Mouse (Mus musculus): ENCODE results near the gene Mmp2. TPM values are rescaled to one million over a fixed set of nuclear protein-coding genes. Genes with fewer than 3 reads are reported as not detected.
A peak's percentile ranks its signal among the peaks of the same experiment; 100 is the strongest.

Mmp2 gene
- total RNA-seq, 1 experiment = 54.8 TPM

- in situ Hi-C loops (cut with MboI; ENCODE audit: low sequenced_read_pairs in 2 of 2, unreplicated experiment in 2 of 2) = no loop called here
- peaks cover 3 to 12% of the 10 kb centered on the region in 2 experiments; a peak in 3 of 4 replicates for H3K4me1 ChIP-seq (ENCODE audit: control insufficient read depth in 2 of 2, insufficient read depth in 2 of 2, low read length in 2 of 2, poor library complexity in 1 of 2)
- no peaks in the 10 kb centered on the region for H3K9me3 ChIP-seq (ENCODE audit: control insufficient read depth, insufficient read depth, low read depth, low read length)
- H3K4me3 ChIP-seq (ENCODE audit: insufficient read depth in 1 of 2, low read depth in 1 of 2, low read length in 2 of 2, poor library complexity in 1 of 2, severe bottlenecking in 1 of 2) = no peak overlapping the region
- DNase-seq (ENCODE audit: low read depth, low spot score) = peak; percentile 63
- H3K9ac ChIP-seq (ENCODE audit: insufficient read depth, low read depth, low read length, poor library complexity, severe bottlenecking) = no peak overlapping the region
- H3K27ac ChIP-seq (ENCODE audit: insufficient read depth, low read depth, low read length, poor library complexity, severe bottlenecking) = no peak overlapping the region
- no peak for TF ChIP-seq MAFK (IDR thresholded peaks at IDR 0.05; ENCODE audit: insufficient read depth, low read depth, low read length)
- TF ChIP-seq ZC3H11A (IDR thresholded peaks at IDR 0.05; ENCODE audit: borderline replicate concordance, low read depth, low read length) = no peak
- TF ChIP-seq ZNF384 (IDR thresholded peaks at IDR 0.05; ENCODE audit: low read depth, low read length) = no peak
- no peak for TF ChIP-seq CHD2 (IDR thresholded peaks at IDR 0.05; ENCODE audit: low read depth, low read length)
- TF ChIP-seq HCFC1 (IDR thresholded peaks at IDR 0.05; ENCODE audit: borderline replicate concordance, insufficient read depth, low read length) = no peak
- no peaks in the 10 kb centered on the region for H3K36me3 ChIP-seq (ENCODE audit: control insufficient read depth, insufficient read depth, low read length, poor library complexity, severe bottlenecking)
Observed at GRCm38 (mm10) chr8:92821151-92821550, 5.9 kb upstream of the Mmp2 start.

GRCm38 (mm10) chr8:92822386-92822785, 4.7 kb upstream of the Mmp2 start:
- Histone ChIP-seq H3K36me3 (ENCODE audit: control insufficient read depth, insufficient read depth, low read length, poor library complexity, severe bottlenecking) (no peaks in the 10 kb centered on the region), H3K27ac (ENCODE audit: insufficient read depth, low read depth, low read length, poor library complexity, severe bottlenecking) (no peak overlapping the region), H3K4me1 (ENCODE audit: control insufficient read depth in 2 of 2, insufficient read depth in 2 of 2, low read length in 2 of 2, poor library complexity in 1 of 2) (peaks cover 5 to 12% of the 10 kb centered on the region in 2 experiments; a peak in 3 of 4 replicates), H3K4me3 (ENCODE audit: insufficient read depth in 1 of 2, low read depth in 1 of 2, low read length in 2 of 2, poor library complexity in 1 of 2, severe bottlenecking in 1 of 2) (no peak overlapping the region), H3K9ac (ENCODE audit: insufficient read depth, low read depth, low read length, poor library complexity, severe bottlenecking) (no peak overlapping the region), H3K9me3 (ENCODE audit: control insufficient read depth, insufficient read depth, low read depth, low read length) (no peaks in the 10 kb centered on the region)
- in situ Hi-C loops (cut with MboI; ENCODE audit: low sequenced_read_pairs in 2 of 2, unreplicated experiment in 2 of 2) = no loop called here
- DNase-seq (ENCODE audit: low read depth, low spot score) = no peak
- TF ChIP-seq ZC3H11A (IDR thresholded peaks at IDR 0.05; ENCODE audit: borderline replicate concordance, low read depth, low read length) (no peak), MAFK (IDR thresholded peaks at IDR 0.05; ENCODE audit: insufficient read depth, low read depth, low read length) (no peak), CHD2 (IDR thresholded peaks at IDR 0.05; ENCODE audit: low read depth, low read length) (no peak), ZNF384 (IDR thresholded peaks at IDR 0.05; ENCODE audit: low read depth, low read length) (no peak), HCFC1 (IDR thresholded peaks at IDR 0.05; ENCODE audit: borderline replicate concordance, insufficient read depth, low read length) (no peak)

- DNase-seq (ENCODE audit: low read depth, low spot score) = no peak
- no peak overlapping the region for H3K4me3 ChIP-seq (ENCODE audit: insufficient read depth in 1 of 2, low read depth in 1 of 2, low read length in 2 of 2, poor library complexity in 1 of 2, severe bottlenecking in 1 of 2)
Observed at GRCm38 (mm10) chr8:92825991-92826390, 1.1 kb upstream of the Mmp2 start.

GRCm38 (mm10) chr8:92828251-92828743, 1.2 kb downstream of the Mmp2 start:
- TF ChIP-seq ZNF384 (IDR thresholded peaks at IDR 0.05; ENCODE audit: low read depth, low read length) (no peak), MAFK (IDR thresholded peaks at IDR 0.05; ENCODE audit: insufficient read depth, low read depth, low read length) (no peak), CHD2 (IDR thresholded peaks at IDR 0.05; ENCODE audit: low read depth, low read length) (no peak), HCFC1 (IDR thresholded peaks at IDR 0.05; ENCODE audit: borderline replicate concordance, insufficient read depth, low read length) (no peak), ZC3H11A (IDR thresholded peaks at IDR 0.05; ENCODE audit: borderline replicate concordance, low read depth, low read length) (no peak)
- no peaks in the 10 kb centered on the region for H3K9me3 ChIP-seq (ENCODE audit: control insufficient read depth, insufficient read depth, low read depth, low read length)
- 0 out of 4 replicates have a peak overlapping the region, but pooled peaks of 1 of the 2 experiments have one; percentile 78 for H3K4me3 ChIP-seq (ENCODE audit: insufficient read depth in 1 of 2, low read depth in 1 of 2, low read length in 2 of 2, poor library complexity in 1 of 2, severe bottlenecking in 1 of 2)
- no peak for DNase-seq (ENCODE audit: low read depth, low spot score)
- H3K4me1 ChIP-seq (ENCODE audit: control insufficient read depth in 2 of 2, insufficient read depth in 2 of 2, low read length in 2 of 2, poor library complexity in 1 of 2) = peaks cover 2 to 4% of the 10 kb centered on the region in 2 experiments; a peak in 2 of 4 replicates
- no peak overlapping the region for H3K9ac ChIP-seq (ENCODE audit: insufficient read depth, low read depth, low read length, poor library complexity, severe bottlenecking)
- peaks cover 5% of the 10 kb centered on the region; the same call in 1 of the 2 replicates for H3K36me3 ChIP-seq (ENCODE audit: control insufficient read depth, insufficient read depth, low read length, poor library complexity, severe bottlenecking)
- H3K27ac ChIP-seq (ENCODE audit: insufficient read depth, low read depth, low read length, poor library complexity, severe bottlenecking) = no peak overlapping the region
- in situ Hi-C loops (cut with MboI; ENCODE audit: low sequenced_read_pairs in 2 of 2, unreplicated experiment in 2 of 2) = no loop called here

More at GRCm38 (mm10) chr8:92825991-92826390, 1.1 kb upstream of the Mmp2 start:
- H3K9ac ChIP-seq (ENCODE audit: insufficient read depth, low read depth, low read length, poor library complexity, severe bottlenecking) = no peak overlapping the region
- H3K27ac ChIP-seq (ENCODE audit: insufficient read depth, low read depth, low read length, poor library complexity, severe bottlenecking) = no peak overlapping the region
- peaks cover 6 to 11% of the 10 kb centered on the region in 2 experiments; a peak in 3 of 4 replicates for H3K4me1 ChIP-seq (ENCODE audit: control insufficient read depth in 2 of 2, insufficient read depth in 2 of 2, low read length in 2 of 2, poor library complexity in 1 of 2)
- no peaks in the 10 kb centered on the region for H3K36me3 ChIP-seq (ENCODE audit: control insufficient read depth, insufficient read depth, low read length, poor library complexity, severe bottlenecking)
- no peaks in the 10 kb centered on the region for H3K9me3 ChIP-seq (ENCODE audit: control insufficient read depth, insufficient read depth, low read depth, low read length)
- in situ Hi-C loops (cut with MboI; ENCODE audit: low sequenced_read_pairs in 2 of 2, unreplicated experiment in 2 of 2) = no loop called here
- no peak for TF ChIP-seq MAFK (IDR thresholded peaks at IDR 0.05; ENCODE audit: insufficient read depth, low read depth, low read length)
- no peak for TF ChIP-seq ZC3H11A (IDR thresholded peaks at IDR 0.05; ENCODE audit: borderline replicate concordance, low read depth, low read length)
- no peak for TF ChIP-seq HCFC1 (IDR thresholded peaks at IDR 0.05; ENCODE audit: borderline replicate concordance, insufficient read depth, low read length)
